Mouse (Mus musculus): ENCODE measurements around the gene Plce1. TPM values are rescaled to one million over a fixed set of nuclear protein-coding genes. Genes with fewer than 3 reads are reported as not detected.

Plce1 gene
- polyA plus RNA-seq, 1 experiment from 2014 or later: 3.1 TPM

DNA sequence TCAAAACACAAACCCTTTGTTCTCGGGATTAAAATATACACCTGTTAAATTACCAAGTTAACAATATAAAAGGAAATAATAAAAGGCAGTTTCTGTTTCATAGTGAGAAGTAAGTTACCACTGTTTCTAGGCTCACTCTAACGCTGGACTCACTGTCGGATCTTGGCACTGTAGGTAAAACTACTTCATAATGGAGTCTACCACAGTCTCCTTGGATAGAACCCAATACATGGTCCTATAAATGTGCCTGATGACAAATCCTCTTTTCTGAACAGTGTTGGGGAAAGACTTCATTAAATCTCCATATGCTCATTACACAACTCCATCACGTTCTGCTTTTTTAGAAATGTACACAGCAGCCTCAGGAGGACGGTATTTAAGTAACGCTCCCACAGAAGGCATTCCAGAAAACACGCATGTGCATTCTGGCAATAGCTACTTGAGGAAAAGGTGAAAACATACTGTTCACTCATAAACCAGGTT lies 312.7 kb downstream of the Plce1 start:
- H3K4me1 ChIP-seq: no peaks in the 10 kb centered on the region
- no peak overlapping the region for H3K4me2 ChIP-seq
- 93% methylated on average over 7 of the region's 7 CpGs for WGBS
- no peaks in the 10 kb centered on the region for H3K9me3 ChIP-seq
- peaks cover 92% of the 10 kb centered on the region for H3K36me3 ChIP-seq
- no peak for ATAC-seq (ENCODE audit: insufficient number of reproducible peaks, insufficient read depth, low FRiP score, low TSS enrichment, low read depth)
- no peak overlapping the region for H3K4me3 ChIP-seq
- no peaks in the 10 kb centered on the region for H3K27me3 ChIP-seq
- no peak overlapping the region for H3K9ac ChIP-seq
- H3K27ac ChIP-seq: no peak overlapping the region

- no peaks in the 10 kb centered on the region for H3K27me3 ChIP-seq
- no peak overlapping the region for H3K9ac ChIP-seq
- no peak overlapping the region for H3K4me3 ChIP-seq
- ATAC-seq (ENCODE audit: insufficient number of reproducible peaks, insufficient read depth, low FRiP score, low TSS enrichment, low read depth): no peak
- H3K27ac ChIP-seq: no peak overlapping the region
- 83% methylated on average over 5 of the region's 5 CpGs for WGBS
- H3K9me3 ChIP-seq: no peaks in the 10 kb centered on the region
- no peak overlapping the region for H3K4me2 ChIP-seq
- H3K36me3 ChIP-seq: peaks cover 75% of the 10 kb centered on the region
- no peaks in the 10 kb centered on the region for H3K4me1 ChIP-seq
These were observed 315.6 kb downstream of the Plce1 start for GRCm38 (mm10) chr19:38796546-38796945.

DNA sequence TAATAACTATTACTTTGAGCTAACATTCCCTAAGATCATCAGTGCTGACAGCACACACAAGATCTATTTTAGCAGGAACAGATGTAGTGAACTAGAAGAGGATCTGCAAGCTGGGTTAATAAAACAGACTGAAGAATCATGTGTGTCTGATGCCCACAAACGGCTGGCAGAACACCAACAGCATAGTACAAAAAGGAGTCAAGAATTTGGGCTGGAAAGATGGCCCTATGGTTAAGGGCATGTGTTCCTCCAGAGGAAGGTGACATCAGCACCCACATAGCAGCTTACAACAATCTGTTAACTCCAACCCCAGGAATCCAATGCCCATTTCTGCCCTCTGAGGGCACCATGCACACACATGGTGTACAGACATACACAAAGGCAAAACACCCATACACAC lies 317.4 kb downstream of the Plce1 start:
- H3K27ac ChIP-seq: no peak overlapping the region
- WGBS: 92% methylated on average over 1 of the region's 1 CpGs
- no peak for ATAC-seq (ENCODE audit: insufficient number of reproducible peaks, insufficient read depth, low FRiP score, low TSS enrichment, low read depth)
- H3K27me3 ChIP-seq: no peaks in the 10 kb centered on the region
- no peak overlapping the region for H3K9ac ChIP-seq
- no peak overlapping the region for H3K4me3 ChIP-seq
- no peaks in the 10 kb centered on the region for H3K4me1 ChIP-seq
- no peaks in the 10 kb centered on the region for H3K9me3 ChIP-seq
- no peak overlapping the region for H3K4me2 ChIP-seq
- peaks cover 74% of the 10 kb centered on the region for H3K36me3 ChIP-seq

- Histone ChIP-seq H3K4me1 (no peaks in the 10 kb centered on the region), H3K4me3 (no peak overlapping the region), H3K36me3 (peaks cover 73% of the 10 kb centered on the region), H3K27ac (no peak overlapping the region), H3K9me3 (no peaks in the 10 kb centered on the region), H3K27me3 (no peaks in the 10 kb centered on the region), H3K9ac (no peak overlapping the region), H3K4me2 (no peak overlapping the region)
- ATAC-seq (ENCODE audit: insufficient number of reproducible peaks, insufficient read depth, low FRiP score, low TSS enrichment, low read depth): no peak
- 91% methylated on average over 6 of the region's 6 CpGs for WGBS
These were observed 317.9 kb downstream of the Plce1 start for GRCm38 (mm10) chr19:38798801-38799200.

DNA sequence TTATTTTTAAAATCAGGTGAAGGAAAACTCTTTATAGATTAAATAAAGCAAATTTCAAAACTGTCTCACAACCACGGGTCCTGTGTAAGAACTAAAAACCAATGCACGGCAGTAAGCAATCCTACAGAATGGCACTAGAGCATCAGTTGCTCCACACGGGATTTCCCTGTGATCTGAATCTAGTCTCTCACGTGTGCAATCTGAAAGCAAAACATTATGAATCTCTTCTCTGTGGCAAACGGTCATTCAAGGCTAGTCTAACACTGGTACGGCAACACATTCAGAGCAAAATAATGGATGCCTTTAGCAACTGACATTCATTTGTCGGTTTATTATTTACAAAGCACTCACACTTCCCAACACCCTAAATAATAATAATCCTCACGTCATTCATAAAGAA lies 337.3 kb downstream of the Plce1 start:
- WGBS: 32% methylated on average over 8 of the region's 8 CpGs

DNA sequence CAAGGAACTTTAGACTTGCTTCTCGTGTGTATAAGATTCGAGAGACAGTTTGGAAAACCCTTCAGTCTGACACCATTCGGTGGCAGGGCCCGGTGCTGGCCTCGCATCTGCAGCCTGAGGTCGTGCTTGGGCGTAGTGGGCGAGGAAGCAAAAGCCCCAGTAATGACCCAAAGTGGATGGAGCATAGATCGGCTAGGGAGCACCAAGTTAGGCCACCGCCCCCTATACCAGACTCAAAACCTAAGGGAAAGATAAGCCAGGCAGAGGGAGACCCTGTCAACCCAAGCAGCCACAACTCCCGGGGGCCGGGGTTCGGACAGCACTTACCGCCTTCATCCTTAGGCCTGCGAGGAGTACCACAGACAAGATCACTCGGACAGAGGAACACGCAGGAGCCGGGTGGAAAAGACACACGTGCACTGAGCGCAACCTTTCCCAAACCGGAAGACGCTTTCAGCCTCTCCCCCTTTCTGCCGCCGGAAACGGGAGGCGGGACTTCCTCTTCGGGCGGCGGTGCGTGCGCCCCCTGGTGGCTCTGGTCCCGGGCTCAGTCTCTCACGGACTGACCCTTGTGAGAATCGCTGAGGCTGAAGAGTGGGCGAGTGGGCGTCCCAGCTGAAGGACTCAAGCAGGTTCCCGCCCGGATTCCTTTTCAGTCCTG lies 338.0 kb downstream of the Plce1 start, which contains the start of gene Noc3l:
TSS of gene Noc3l (minus strand) at position 472 of the 661 bp plus-strand sequence.
- Histone ChIP-seq H3K9ac (peak within 1 kb of the TSS; percentile 86), H3K4me2 (peak within 1 kb of the TSS; percentile 78), H3K9me3 (no peaks in the 10 kb centered on the region), H3K36me3 (peaks cover 24% of the 10 kb centered on the region), H3K4me1 (peaks cover 10% of the 10 kb centered on the region), H3K27me3 (no peaks in the 10 kb centered on the region), H3K27ac (peak within 1 kb of the TSS; percentile 66; the same call in 1 of the 2 replicates), H3K4me3 (peak within 1 kb of the TSS; percentile 87)
- WGBS: under 1% methylated on average over 38 of the region's 38 CpGs
- peak; percentile 90 for ATAC-seq (ENCODE audit: insufficient number of reproducible peaks, insufficient read depth, low FRiP score, low TSS enrichment, low read depth)

More for the DNA sequence above, 337.3 kb downstream of the Plce1 start:
- H3K4me3 ChIP-seq: peak overlapping the region; percentile 87
- H3K4me1 ChIP-seq: peaks cover 10% of the 10 kb centered on the region
- peak overlapping the region; percentile 86 for H3K9ac ChIP-seq
- peaks cover 26% of the 10 kb centered on the region for H3K36me3 ChIP-seq
- peak overlapping the region; percentile 78 for H3K4me2 ChIP-seq
- no peaks in the 10 kb centered on the region for H3K9me3 ChIP-seq
- no peak for ATAC-seq (ENCODE audit: insufficient number of reproducible peaks, insufficient read depth, low FRiP score, low TSS enrichment, low read depth)
- no peaks in the 10 kb centered on the region for H3K27me3 ChIP-seq
- H3K27ac ChIP-seq: no peak overlapping the region

DNA sequence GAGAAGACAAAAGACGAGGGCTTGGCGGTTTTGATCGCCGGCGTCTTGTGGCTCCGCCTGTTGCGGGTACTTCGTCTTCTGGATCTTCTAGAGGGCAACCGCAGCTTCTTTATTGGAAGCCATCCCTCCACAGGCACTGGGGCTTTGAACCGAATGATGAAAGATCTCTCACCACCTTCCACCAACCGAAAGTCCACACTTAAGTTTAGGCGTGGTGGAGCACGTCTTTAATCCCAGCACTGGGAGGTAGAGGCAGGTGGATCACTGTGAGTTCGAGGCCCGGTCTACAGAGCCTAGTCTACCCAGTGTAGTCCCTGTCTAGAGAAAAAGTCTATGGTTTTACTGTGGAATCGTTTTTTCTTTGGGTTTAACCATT lies 338.5 kb downstream of the Plce1 start:
- Histone ChIP-seq H3K9me3 (no peaks in the 10 kb centered on the region), H3K4me2 (peak overlapping the region; percentile 78), H3K9ac (peak overlapping the region; percentile 86), H3K27ac (peak overlapping the region; percentile 66; the same call in 1 of the 2 replicates), H3K4me3 (peak overlapping the region; percentile 87), H3K4me1 (peaks cover 10% of the 10 kb centered on the region), H3K27me3 (no peaks in the 10 kb centered on the region), H3K36me3 (peaks cover 19% of the 10 kb centered on the region)
- 15% methylated on average over 16 of the region's 16 CpGs for WGBS
- 0 out of 2 replicates have a peak, but pooled peaks have one; percentile 48 for ATAC-seq (ENCODE audit: insufficient number of reproducible peaks, insufficient read depth, low FRiP score, low TSS enrichment, low read depth)

GRCm38 (mm10) chr19:38820186-38820804 lies 339.4 kb downstream of the Plce1 start:
- H3K27ac ChIP-seq: no peak overlapping the region
- no peak for ATAC-seq (ENCODE audit: insufficient number of reproducible peaks, insufficient read depth, low FRiP score, low TSS enrichment, low read depth)
- no peak overlapping the region for H3K9ac ChIP-seq
- peaks cover 10% of the 10 kb centered on the region; the same call in 1 of the 2 replicates for H3K36me3 ChIP-seq
- no peak overlapping the region for H3K4me2 ChIP-seq
- H3K4me1 ChIP-seq: peaks cover 10% of the 10 kb centered on the region
- no peaks in the 10 kb centered on the region for H3K9me3 ChIP-seq
- H3K27me3 ChIP-seq: no peaks in the 10 kb centered on the region
- 67% methylated on average over 4 of the region's 4 CpGs for WGBS
- no peak overlapping the region for H3K4me3 ChIP-seq

DNA sequence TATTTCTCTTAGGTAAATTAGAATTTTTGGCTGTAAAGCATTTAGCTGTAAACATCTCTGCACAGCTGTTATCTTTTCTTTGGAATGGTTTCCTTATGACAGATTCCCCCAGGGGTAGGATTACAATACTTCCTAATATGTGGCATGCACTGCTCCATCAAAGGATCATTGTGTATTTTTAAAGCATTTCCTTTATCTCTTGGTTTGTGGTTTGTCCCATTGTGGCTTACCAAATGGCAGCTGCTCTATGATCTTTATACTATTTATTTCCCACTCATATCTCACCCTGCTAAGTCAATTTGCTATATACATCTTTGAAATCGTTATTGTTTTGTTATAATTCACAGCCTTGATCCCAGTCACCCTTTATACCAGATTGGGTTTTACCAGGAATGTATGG lies 352.3 kb downstream of the Plce1 start:
- 11% methylated on average over 1 of the region's 1 CpGs for WGBS
- no peak overlapping the region for H3K4me3 ChIP-seq
- no peak overlapping the region for H3K27ac ChIP-seq
- no peaks in the 10 kb centered on the region for H3K36me3 ChIP-seq
- no peak for ATAC-seq (ENCODE audit: insufficient number of reproducible peaks, insufficient read depth, low FRiP score, low TSS enrichment, low read depth)
- H3K4me1 ChIP-seq: 0 out of 2 replicates have a peak, but pooled peaks cover 3% of the 10 kb centered on the region
- H3K27me3 ChIP-seq: no peaks in the 10 kb centered on the region
- H3K9me3 ChIP-seq: no peaks in the 10 kb centered on the region
- no peak overlapping the region for H3K9ac ChIP-seq
- H3K4me2 ChIP-seq: no peak overlapping the region

Other genes with a start within 250 kb of the Plce1 start
- gene Lgi1, start 216.6 kb upstream of the Plce1 start, polyA plus RNA-seq (2015; fragmentation: Nextera tagmentation; extraction: Ambion mirVana): 0.77 and 1.7 TPM in 2 replicates
- gene Slc35g1, start 85.1 kb upstream of the Plce1 start, polyA plus RNA-seq (2015; fragmentation: Nextera tagmentation; extraction: Ambion mirVana): 2.1 and 3.2 TPM in 2 replicates

All from embryonic facial prominence, embryonic 13.5 days (tissue).